Mouse (Mus musculus): ENCODE measurements at regions not wholly inside any gene's neighbourhood (a gene's known extent, or its start where the extent isn't known, plus 50 kb on each side); places are given as distances from the start of the nearest gene placed in this dataset.

GRCm38 (mm10) chr8:25389947-25390346 lies 565.8 kb upstream of the Adam5 start:
- no peak for DNase-seq

DNA sequence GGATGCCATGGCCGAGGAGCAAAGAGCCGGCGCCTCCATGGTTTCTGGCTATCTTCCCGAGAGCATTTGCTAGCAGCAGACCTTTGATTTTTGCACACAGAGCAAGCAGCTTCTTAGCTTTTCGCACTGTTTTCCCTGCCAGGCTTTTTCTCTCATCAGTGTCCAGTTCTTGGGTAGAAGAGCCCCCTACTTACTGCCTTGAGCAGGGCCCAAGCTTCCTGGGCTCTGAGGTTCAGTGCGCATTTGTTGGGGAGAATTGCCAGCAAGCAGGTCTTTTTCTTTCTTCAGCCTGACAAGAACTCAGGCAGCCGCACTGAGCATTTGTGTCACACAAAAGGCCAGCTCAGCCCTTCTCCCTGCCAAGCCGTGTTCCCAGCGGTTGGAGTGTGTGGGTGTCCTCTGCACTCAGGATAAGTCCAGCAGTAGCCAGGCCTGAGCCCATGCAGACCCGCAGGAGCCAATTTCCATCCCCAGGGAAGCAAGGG lies 565.2 kb upstream of the Adam5 start:
- DNase-seq, result no peak

DNA sequence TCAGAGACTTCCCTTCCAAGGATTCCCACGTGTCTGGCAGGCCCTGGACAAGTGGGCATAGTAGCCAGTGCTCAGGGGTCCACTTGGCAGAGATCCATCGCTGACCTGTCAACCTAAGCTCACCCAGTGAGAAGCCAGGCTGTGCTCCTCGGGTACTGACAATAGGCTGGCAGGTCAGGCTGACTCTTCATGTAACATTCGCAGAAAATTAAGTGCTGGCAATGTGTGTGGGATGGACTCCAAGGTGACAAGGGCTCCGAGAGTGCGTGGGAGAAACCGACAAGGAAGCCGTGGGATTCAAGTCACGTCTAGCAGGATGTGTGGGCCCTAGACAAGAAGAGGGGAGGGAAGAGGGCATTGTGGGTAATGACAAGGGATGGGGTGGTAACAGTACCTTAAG lies 564.6 kb upstream of the Adam5 start:
- DNase-seq, result no peak

DNA sequence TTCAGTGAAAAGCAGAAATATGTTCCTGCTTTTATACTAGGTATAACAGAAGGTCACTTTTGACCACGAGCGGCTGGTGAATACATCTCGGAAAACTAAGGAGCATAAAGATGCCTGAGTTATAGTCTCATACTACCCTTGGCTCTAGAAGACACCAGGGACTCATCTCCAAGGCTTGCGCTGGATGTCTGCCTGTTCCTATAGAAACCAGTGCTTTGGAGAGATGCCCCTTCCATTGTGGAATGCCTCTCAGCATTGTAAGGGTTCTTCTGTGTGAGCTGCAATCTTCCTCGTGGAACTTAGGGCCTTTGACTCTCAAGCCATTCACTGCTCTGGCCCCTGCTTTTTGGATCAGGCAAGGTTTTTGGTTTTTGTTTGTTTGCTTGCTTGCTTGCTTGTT lies 561.0 kb upstream of the Adam5 start:
- no peak for DNase-seq

DNA sequence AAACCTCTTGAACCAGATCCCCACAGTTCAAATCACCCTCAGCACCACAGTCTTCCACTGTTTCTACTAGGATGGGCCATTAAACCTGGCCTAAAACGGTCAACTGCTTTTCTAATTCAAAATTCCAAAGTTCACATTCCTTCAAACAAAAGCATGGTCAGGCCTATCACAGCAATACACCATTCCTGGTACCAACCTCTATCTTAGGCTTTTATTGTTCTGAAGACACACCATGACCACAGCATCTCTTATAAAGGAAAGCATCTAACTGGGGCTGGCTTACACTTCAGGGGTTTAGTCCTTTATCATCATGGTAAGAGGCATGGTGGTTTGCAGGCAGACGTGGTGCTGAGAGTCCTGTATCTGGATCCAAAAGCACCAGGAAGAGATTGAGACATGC lies 560.4 kb upstream of the Adam5 start:
- DNase-seq, result no peak

DNA sequence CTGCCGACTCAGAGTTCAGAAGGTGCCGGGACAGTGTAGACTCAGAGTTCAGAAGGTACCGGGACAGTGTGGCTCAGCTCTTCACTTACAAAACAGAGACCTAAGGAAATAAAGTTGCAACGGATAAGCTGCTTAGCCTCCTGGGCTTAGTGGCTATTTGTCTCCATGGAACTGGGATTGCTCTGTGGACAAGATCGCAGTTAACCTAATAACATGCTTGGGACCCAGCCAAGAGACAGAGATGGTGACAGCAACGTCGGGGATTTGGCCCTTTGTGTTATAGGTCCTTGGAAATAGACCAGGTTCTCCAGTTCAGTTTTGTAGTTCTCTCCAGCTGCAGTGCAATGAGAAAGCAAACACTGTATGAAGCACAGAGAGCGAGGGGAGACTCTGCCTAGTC lies 549.1 kb upstream of the Adam5 start:
- DNase-seq, result no peak

GRCm38 (mm10) chr8:25370947-25371346 lies 546.8 kb upstream of the Adam5 start:
- peak; percentile 25 for DNase-seq

DNA sequence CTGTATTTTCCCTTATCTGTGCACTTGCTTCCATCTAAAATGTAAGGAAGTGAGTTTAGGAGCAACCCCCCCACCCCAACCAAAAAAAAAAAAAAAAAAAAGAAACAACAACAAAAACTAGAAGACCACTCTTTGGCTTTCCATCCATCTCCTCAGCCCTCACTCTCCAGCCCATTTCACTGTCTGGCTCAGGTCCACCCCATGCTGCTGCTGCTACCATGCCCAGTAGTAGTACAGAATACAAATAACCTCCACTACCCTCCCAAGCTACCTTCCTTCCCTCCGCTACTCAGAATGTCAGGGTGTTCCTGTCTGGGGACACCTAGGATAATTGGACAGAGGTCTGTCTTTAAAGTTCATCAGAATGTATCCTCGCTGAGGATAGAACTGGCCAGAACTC lies 545.2 kb upstream of the Adam5 start:
- DNase-seq, result no peak

DNA sequence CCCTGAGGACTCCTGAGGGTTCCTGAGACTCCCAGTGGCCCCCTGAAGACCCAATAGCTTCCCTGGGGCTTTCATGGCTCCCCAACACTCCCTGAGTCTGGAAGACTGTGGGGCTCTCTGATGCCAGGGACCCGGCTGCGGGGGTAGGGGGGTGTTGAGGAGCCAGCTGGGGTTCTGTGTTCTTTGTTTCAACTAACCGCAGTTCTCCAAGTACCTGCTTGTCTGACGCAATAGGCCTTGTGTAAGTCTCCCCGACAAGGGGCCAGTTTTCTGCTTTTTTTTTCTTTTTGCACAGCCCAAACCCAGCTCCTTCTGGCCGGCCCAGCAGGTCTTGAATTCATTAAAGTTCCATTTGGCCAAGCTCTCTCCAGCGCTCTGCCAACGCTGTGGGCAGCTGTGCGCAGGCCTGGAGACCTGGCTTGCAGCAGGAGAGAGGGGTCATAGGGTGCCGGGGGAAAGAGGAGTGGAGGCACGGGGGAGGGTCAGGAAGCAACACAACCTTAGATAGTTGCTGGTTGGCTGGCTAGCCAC lies 544.5 kb upstream of the Adam5 start:
- peak; percentile 27 for DNase-seq

GRCm38 (mm10) chr8:25367806-25368549 lies 543.8 kb upstream of the Adam5 start:
- no peak for DNase-seq

DNA sequence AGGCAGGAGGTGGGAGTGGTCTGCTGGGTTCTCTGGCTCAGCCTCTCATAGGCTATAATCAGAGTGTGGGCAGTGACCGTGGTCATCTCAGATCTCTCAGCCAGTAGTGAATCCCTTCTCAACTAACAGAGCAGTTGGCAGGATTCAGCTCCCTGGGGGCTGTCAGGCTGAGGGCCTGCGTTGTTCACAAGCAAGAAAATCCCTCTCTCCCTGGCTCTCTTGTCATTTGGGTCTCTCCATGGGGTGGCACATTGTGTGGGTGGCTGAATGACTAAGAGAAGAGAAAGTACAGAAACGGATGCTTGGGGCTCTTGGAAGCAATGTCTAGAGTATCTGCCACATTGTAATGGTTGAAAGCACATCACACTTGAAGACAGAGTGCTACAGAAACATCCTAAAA lies 542.0 kb upstream of the Adam5 start:
- no peak for DNase-seq

DNA sequence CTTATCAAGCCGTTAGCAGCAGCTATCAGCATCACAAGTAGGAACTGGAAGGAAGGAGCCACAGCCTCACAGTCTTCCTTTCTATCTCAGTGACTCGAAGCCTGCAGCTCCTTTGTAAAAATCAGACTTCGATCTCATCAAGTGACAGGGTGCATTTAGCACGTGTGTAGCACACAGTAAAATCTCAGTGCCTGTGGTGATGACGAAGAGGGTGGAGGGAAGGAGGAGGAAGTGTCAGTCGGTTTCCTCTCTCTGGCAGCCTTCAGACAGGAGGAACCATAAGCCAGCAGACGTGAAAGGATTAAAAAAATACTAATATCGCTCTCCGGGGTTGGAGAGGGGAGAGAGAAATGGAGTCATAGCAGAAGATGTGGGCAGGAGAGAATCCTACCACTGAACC lies 538.5 kb upstream of the Adam5 start:
- DNase-seq, result no peak

GRCm38 (mm10) chr8:25362146-25362545 lies 538.0 kb upstream of the Adam5 start:
- DNase-seq, result no peak

- no peak for DNase-seq
Measured at GRCm38 (mm10) chr8:25361420-25361819, 537.3 kb upstream of the Adam5 start.

DNA sequence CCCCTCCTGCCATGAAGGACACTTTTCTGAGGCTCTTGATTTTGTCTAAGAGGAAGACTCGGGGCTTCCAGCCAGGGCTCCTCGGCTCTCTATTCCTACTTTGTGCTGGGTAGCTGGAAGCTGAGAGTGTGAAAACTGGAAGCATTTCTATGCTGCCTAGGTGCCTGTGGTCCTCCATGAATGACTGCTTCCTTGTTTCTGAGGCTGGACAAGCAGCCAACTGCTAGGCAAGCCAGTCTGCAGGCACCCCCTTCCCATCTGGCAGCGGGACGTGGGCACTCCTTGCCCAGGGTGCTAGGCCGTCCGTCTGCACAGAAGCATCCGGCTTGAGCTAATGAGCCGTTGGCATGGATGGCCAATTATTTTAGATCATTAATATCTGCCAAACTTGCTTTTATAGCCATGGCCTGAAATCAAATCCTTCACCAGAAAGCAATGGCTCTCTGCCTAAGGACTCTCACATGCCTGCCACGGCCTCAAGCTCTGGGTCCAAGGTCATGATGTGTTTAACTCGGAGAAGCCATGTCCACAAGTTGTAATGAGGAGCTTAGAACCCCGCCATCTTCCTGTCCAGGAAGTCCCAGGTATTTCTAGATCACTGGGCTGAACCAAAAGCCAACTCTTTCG lies 534.5 kb upstream of the Adam5 start:
- DNase-seq, result no peak

DNA sequence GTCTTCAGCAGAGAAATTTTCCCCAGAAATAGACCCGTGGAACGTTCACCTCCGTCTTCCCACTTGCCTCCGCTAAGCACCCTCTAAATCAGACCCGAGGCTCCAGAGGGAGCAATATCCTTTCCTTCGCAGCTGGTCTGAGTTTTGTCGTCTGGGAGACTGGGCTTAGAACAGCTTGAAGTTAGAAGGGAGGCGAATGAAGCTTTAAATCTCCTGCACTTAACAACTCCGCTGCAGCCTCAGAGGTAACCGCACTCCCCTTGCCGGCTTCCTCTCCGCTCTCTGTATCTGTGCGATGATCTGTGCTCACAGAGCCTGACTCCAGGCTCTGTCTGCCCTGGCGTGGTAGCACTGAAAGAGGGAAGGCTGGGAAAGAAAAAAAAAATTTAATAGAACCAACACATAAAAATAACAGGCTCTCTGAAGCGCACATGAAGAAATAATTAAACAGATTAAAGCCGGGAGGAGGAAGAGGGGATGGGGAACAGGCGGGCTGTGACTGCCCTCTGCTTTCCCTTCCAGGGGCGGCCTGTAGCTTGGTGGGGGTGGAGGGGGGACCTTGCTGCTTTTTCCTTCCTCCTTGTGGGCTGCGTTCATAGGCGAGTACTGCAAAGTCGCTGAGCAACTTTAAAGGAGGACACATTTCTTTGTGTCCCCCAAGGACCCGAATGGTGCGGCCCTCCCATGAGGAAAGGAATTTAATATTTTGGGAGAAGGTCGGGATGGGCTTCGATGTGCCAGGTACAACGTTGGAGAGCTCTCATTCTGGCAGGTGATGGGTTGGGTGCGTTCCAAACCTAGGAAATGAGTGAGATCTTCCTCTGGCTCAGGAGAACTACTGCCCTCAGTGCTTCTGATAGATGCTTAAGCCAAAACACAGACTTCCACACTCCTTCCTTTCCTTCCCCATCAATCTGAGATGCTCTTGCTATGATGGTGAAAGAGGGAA lies 529.9 kb upstream of the Adam5 start:
- peak; percentile 33 for DNase-seq

GRCm38 (mm10) chr8:25353405-25353804 lies 529.2 kb upstream of the Adam5 start:
- no peak for DNase-seq

- DNase-seq, result no peak
Measured at GRCm38 (mm10) chr8:25348003-25348683, 524.0 kb upstream of the Adam5 start.

DNA sequence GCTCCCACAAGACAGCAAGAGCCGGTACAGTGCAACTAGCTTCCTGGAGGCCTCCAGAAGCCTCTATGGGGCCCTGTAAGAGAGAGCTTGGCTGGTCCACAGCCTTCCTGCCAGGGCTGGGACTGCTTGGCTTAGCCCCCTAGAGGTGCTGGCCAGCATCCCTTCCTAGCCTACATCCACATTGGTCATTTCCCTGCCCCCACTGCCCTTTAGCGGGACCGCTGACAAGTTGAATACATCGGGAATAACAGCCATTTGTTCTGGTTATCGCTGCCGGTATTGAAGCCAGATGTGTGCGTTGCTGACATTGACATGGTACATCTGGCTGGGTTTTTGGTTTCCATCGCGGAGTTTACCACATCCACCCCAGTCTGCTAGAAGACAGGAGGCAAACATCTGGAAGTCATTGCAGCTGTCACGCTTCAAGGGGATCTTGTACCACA lies 519.0 kb upstream of the Adam5 start:
- DNase-seq, result no peak

- no peak for DNase-seq
Measured at GRCm38 (mm10) chr8:25342501-25342900, 518.3 kb upstream of the Adam5 start.

GRCm38 (mm10) chr8:25341225-25341624 lies 517.1 kb upstream of the Adam5 start:
- no peak for DNase-seq

- DNase-seq, result no peak
Measured at GRCm38 (mm10) chr8:25340729-25341128, 516.6 kb upstream of the Adam5 start.
